Mouse (Mus musculus) embryonic fibroblast, embryonic 13.5 days (primary cell): ENCODE results near the gene Smarcd2.

ENCODE experiments used
- CTCF ChIP-seq: IDR thresholded peaks from 2 replicates; pipeline ENCODE4 v1.5.1; 2011; ENCODE audit warnings: mild to moderate bottlenecking, control low read depth, low read length, moderate library complexity, borderline replicate concordance; ENCODE audit not compliant: insufficient read depth
- POLR2A ChIP-seq: IDR thresholded peaks from 2 replicates; pipeline ENCODE4 v1.6.1; 2011; ENCODE audit warnings: low read depth, mild to moderate bottlenecking, control low read depth, low read length, moderate library complexity

- no peak for TF ChIP-seq CTCF
- no peak for TF ChIP-seq POLR2A
These were observed 1.6 kb upstream of the Smarcd2 start for GRCm38 (mm10) chr11:106274374-106274773.
